Mouse (Mus musculus): ENCODE measurements around the gene Wnt4. TPM values are rescaled to one million over a fixed set of nuclear protein-coding genes. Genes with fewer than 3 reads are reported as not detected.

The Wnt4 gene
- total RNA-seq (2021), result 10 to 100 TPM; 73.0 to 83.3 TPM
- polyA plus RNA-seq (2012; rRNA removed), result 76.8 and 107 TPM in 2 replicates
- long read RNA-seq, full-length matches to known transcripts, result 207 of 236 reads
- long read RNA-seq, partial matches to known transcripts, result 6 of 236 reads
- long read RNA-seq, other reads (novel, unspliced or antisense), result 23 of 236 reads

- peak; percentile 94 for DNase-seq
Measured at GRCm38 (mm10) chr4:137277166-137277513, at the start of gene Wnt4. TSS of gene Wnt4 (plus strand) at chr4:137277489.

GRCm38 (mm10) chr4:137228566-137229115, 48.6 kb upstream of the Wnt4 start:
- no peak for DNase-seq

DNA sequence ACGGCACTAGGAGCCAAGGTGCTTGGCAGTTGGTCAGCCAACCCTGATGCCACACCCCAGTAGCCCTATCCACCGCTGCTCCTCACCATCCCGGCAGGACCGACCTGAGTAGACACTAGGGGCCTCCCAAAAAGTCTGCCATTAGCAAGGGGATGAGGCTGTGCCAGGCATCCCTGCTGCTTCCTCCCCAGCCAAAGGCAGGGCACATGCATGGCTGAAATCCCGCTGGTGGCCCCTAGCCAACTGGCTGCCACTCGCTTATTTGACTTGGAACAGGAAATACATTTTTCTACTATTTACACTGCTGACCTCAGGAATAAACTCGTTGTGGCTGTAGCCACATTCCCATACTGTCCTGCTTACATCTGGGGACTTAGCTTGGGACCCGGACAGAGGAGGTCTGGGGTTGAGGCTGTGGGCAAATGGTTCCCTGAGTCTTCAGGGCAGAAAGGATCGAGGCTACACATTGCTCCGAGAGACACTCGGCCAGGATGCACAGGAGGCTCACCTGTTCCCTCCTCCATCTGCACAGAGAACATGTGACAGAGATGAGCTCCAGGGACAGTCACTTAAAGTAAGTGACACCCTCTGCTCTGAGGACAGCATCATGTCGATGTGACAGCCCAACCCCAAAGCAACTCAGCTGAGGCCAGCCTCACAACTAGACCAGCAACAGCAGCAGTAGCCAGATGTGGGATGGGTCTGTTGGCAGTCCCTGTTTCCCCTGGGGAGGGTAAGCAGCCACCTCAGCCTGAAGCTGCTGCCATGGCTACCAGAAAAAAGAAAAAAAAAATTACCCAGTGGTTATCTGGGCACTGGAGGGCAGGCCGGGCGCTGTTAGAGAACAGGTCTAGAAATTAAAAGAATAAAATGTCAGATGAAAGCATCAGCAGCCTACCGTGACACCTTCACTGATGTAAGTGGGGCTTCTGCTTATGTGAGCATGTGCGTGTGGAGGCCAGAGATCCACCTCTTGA, 45.5 kb upstream of the Wnt4 start:
- peak; percentile 74 for DNase-seq

- DNase-seq, result no peak
Measured at GRCm38 (mm10) chr4:137233632-137234031, 43.7 kb upstream of the Wnt4 start.

GRCm38 (mm10) chr4:137234444-137234843, 42.8 kb upstream of the Wnt4 start:
- DNase-seq, result no peak

GRCm38 (mm10) chr4:137235368-137235767, 41.9 kb upstream of the Wnt4 start:
- DNase-seq, result no peak

GRCm38 (mm10) chr4:137244883-137245282, 32.4 kb upstream of the Wnt4 start:
- no peak for DNase-seq

DNA sequence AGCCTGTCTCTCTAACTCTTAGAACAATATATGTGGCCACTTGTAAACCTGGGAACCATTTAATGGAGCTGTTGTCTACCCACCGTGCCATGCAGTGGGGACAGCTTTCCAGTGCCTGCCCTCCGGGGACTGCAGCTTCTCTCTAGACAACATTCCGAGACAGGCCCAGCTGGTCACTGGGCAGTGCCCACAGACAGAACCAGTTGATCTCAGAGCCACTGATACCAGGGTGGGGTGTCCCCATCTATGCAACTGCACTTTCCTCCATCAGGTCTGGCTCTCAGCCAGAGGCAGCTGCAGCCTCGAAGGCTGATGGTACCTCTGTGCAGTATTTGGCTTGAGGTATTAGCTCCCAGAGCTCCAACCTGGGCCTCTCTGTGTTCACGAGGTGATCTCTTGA, 27.0 kb upstream of the Wnt4 start:
- DNase-seq, result no peak

DNA sequence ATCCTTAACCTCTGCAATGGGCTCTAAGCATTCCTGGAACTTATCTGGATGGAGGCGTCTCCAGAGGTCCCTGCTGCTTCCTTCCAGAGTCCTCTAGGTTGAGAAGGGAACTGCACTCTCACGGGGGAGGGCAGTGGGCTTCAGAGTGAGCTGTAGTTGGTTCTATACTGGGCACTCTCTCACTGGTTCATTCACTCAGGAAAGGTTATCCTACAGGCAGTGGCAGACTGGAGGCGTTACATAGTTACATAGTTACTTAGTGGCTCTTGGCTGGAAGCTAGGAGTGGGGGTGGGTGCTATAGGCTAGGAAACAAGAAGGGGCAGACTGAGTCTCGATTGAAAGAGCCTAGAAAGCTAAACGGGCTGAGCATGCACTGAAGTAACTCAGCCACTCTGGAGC, 26.4 kb upstream of the Wnt4 start:
- no peak for DNase-seq

- no peak for DNase-seq
Measured at GRCm38 (mm10) chr4:137253601-137254000, 23.7 kb upstream of the Wnt4 start.

- DNase-seq, result no peak
Measured at GRCm38 (mm10) chr4:137254206-137254976, 22.9 kb upstream of the Wnt4 start.

DNA sequence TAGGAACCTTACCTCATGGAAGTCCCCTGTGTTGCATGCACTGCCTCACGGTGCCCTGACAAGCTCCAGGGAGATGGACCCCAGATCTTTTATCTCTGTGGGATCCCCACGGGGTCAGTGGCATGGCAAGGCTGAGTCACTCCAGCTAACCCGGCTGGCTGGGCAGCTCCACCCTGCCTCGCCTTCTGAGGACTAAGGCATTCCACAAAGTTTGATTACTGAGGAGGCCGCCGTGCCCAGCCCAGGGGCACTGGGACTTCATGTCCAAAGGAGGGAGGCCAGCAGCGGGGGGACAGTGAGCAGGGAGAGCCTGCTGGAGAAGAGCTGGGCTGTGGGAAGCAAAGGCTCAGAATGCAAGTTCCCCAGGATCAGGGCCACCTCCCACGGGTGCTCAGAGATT, 21.7 kb upstream of the Wnt4 start:
- DNase-seq, result no peak

DNA sequence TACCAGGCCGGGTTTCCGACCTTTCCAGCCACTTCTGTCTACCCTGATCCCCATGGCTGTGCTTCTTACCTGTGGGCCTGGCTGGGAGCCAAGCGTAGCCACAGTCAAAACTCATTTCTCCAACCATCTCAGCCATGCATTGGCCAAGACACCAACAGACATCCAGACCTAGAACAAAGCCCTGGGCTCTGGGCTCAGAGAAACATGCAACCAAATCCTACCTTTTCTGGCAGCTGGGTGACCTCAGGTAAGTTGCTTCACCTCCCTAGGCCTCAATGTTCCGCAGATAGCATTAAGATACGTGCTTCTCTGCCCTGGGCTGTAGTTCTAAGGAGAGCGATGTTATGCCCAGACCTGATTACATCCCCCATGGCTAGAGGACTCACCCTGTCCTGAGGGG, 15.5 kb upstream of the Wnt4 start:
- DNase-seq, result no peak

GRCm38 (mm10) chr4:137264066-137264465, 13.2 kb upstream of the Wnt4 start:
- no peak for DNase-seq

- DNase-seq, result peak; percentile 63
Measured at GRCm38 (mm10) chr4:137265116-137265515, 12.2 kb upstream of the Wnt4 start.

DNA sequence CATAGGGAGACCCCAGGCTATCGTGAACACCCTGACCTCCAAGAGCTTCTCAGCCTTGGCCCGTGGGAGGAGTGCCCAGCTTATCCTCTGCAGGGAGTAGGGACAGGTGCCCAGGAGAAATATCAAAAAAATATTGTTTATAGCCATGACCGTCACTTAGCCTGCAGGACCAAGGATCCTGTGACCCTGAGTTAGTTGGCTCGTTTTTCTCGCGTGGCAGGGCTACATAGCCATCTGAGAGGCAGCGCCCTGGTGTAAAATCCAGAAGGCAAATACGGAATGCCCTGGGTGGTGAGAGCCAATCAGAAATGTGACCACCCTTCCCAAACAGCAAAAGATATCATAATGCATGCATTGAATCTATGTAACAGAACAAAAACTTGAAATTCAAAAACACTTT, 8.7 kb upstream of the Wnt4 start:
- DNase-seq, result peak; percentile 61

DNA sequence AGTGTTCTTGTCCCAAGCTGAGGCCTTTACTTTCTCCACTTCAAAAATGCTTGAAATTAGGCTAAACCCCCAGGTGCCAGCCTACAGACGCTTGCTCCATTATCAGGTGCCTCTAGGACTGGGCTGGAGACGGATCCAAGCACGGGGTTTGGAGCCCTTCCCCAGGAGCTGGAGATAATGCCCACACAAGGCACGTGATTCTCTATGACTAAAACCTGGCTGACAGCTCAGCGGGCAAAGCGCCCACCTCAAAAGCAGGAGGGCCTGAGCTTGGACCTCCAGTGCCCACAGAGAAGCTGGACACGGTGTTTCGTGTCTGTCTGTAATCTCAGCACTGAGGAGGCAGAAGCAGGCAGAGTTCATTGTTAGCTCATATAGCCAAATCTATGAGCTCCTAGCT, 5.4 kb upstream of the Wnt4 start:
- DNase-seq, result no peak

- DNase-seq, result peak; percentile 16
Measured at GRCm38 (mm10) chr4:137274304-137274703, 3.0 kb upstream of the Wnt4 start.

DNA sequence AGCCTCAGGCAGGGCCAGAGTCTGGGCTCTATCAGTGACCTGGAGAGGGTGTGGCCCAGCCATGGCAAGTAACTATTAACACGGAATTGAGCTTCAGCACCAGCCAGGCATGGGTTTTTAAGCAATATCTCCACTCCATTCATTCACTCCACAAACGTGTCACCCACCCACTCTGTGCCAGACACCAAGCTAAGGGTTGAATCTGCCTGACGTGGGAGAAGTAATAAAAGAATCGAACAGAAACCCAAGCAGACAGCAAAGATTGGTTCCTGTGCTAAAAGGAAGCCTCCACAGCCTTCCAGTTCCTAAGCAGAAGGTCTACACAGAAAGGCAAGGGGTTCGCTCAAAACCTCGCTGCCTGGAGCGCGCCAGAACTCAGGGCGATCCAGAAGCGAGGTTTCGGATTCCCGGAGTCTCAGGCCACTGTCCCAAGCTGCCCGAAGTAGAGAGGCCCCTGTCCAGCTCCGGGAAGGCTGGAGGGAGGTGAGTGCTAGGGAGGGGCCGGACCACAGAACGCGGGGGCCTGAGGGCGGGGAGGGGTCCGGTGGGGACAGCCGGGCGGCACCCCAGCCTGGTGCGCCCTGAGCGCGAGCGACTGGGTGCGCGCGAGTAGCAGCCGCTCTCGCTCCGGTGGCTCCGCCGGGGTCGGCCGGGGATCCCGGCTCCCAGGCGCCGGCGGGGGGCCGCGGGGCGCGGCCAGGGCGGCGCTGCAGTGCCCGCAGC, 685 bp upstream of the Wnt4 start:
- DNase-seq, result peak; percentile 20

- peak; percentile 52 for DNase-seq
Measured at GRCm38 (mm10) chr4:137277600-137278143, 383 bp downstream of the Wnt4 start.

All from adrenal gland, adult 2 months (tissue).